7 mouse cellular contexts compared by ENCODE assay signal in the genomic region with DNA sequence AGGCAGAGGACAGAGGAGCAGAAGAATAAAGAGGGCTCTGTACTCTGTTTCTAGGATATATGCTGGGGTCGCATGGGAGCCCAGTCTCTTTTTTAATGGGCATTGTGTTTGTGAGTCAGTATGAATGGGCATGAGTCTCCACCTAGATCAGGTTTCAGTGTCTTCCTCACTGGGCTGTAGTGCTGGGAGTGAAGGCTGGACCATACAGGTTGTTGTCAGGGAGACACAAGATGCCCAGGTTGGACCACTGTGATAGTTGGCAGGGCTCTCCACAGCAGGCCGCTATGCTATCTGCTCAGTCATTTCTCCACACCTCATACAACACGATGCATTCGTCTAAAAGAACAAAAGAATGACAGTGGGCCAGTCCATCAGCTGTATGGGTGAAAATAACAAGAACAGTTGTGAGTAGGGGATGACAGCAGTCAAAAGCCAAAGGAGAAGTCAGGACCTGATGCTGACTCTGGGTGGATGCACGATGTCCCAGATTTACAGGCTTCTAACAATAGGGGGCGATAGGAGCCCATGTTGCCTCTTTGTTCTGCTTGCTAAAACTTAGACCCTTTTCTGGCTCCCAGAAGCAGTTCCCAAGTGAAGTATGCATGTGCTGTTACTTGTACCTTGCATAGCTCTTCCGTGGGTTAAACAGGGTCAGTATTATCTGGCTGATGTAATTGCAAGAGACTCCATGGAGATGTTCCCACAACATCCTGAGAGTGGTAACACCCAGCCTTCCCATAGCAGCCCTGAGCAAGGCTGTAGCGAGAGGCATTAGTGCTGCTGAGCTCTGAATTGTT.
DNase-seq lines count a peak whose midpoint lies in the region; ATAC-seq and TF ChIP-seq lines count a peak whose summit lies in the region.

No protein-coding gene starts in this region.

- H3K27ac ChIP-seq in liver, postnatal 0 days (ENCODE audit: low read depth), result no peak overlapping the region
- no peak overlapping the region for H3K27ac ChIP-seq in liver, embryonic 11.5 days (ENCODE audit: low read depth, low read length)
- H3K27ac ChIP-seq in stomach, postnatal 0 days (replicated peaks), result no peak overlapping the region

- DNase-seq in liver, postnatal 0 days, result no peak
- no peak for DNase-seq in liver, embryonic 11.5 days (ENCODE audit: low spot score)
- DNase-seq in cerebellum, adult 18-20 months, result peak; percentile 32 to 33
- DNase-seq in embryo, embryonic 9.5 days (ENCODE audit: extremely low spot score), result peak; percentile 17
- DNase-seq in layer of hippocampus, adult 9-10 months (ENCODE audit: low spot score), result peak; percentile 35
- no peak for DNase-seq in stomach, postnatal 0 days (ENCODE audit: low spot score)

- H3K4me1 ChIP-seq in liver, postnatal 0 days (ENCODE audit: insufficient read depth), result no peaks in the 10 kb centered on the region
- H3K4me1 ChIP-seq in liver, embryonic 11.5 days (replicated peaks; ENCODE audit: control insufficient read depth, insufficient read depth, low read length), result no peaks in the 10 kb centered on the region
- no peaks in the 10 kb centered on the region for H3K4me1 ChIP-seq in stomach, postnatal 0 days (replicated peaks; ENCODE audit: control insufficient read depth, insufficient read depth)

- no peak for ATAC-seq in liver, postnatal 0 days
- ATAC-seq in liver, embryonic 11.5 days (replicated peaks; ENCODE audit: low FRiP score), result no peak
- no peak for ATAC-seq in stomach, postnatal 0 days (ENCODE audit: low FRiP score, low TSS enrichment)
- ATAC-seq in monocyte, adult 5-6 weeks (replicated peaks; ENCODE audit: insufficient number of reproducible peaks, low FRiP score, low TSS enrichment, poor library complexity, severe bottlenecking), result no peak

- TF ChIP-seq EP300 in liver, postnatal 0 days (IDR thresholded peaks at IDR 0.05; ENCODE audit: low read depth), result no peak
- no peak for TF ChIP-seq EP300 in stomach, postnatal 0 days (optimal IDR thresholded peaks at IDR 0.05)

- H3K9ac ChIP-seq in liver, postnatal 0 days (replicated peaks), result no peak overlapping the region
- H3K9ac ChIP-seq in liver, embryonic 11.5 days (ENCODE audit: low read depth, low read length), result no peak overlapping the region
- no peak overlapping the region for H3K9ac ChIP-seq in stomach, postnatal 0 days (ENCODE audit: low read length)

- no peak overlapping the region for H3K4me2 ChIP-seq in liver, postnatal 0 days (ENCODE audit: low read depth, low read length)
- no peak overlapping the region for H3K4me2 ChIP-seq in liver, embryonic 11.5 days
- no peak overlapping the region for H3K4me2 ChIP-seq in stomach, postnatal 0 days (replicated peaks; ENCODE audit: low read depth)

- peak; percentile 55 for TF ChIP-seq CTCF in liver, postnatal 0 days (IDR thresholded peaks at IDR 0.05; ENCODE audit: low read depth)
- peak; percentile 65 for TF ChIP-seq CTCF in stomach, postnatal 0 days (IDR thresholded peaks at IDR 0.05; ENCODE audit: low read depth)

- H3K27me3 ChIP-seq in liver, postnatal 0 days (ENCODE audit: insufficient read depth, low read length), result no peaks in the 10 kb centered on the region
- H3K27me3 ChIP-seq in liver, embryonic 11.5 days (replicated peaks; ENCODE audit: control insufficient read depth, insufficient read depth, low read length), result no peaks in the 10 kb centered on the region
- H3K27me3 ChIP-seq in stomach, postnatal 0 days (ENCODE audit: control insufficient read depth, insufficient read depth, low read length), result no peaks in the 10 kb centered on the region

- WGBS in liver, postnatal 0 days (ENCODE audit: insufficient replicate concordance), result 41% methylated on average over 8 of the region's 8 CpGs
- 45% methylated on average over 8 of the region's 8 CpGs for WGBS in liver, embryonic 11.5 days
- WGBS in stomach, postnatal 0 days, result 44% methylated on average over 8 of the region's 8 CpGs

- no peak overlapping the region for H3K4me3 ChIP-seq in liver, postnatal 0 days (ENCODE audit: low read depth, low read length)
- H3K4me3 ChIP-seq in liver, embryonic 11.5 days (ENCODE audit: low read depth, low read length), result no peak overlapping the region
- H3K4me3 ChIP-seq in stomach, postnatal 0 days (ENCODE audit: low read depth, low read length), result no peak overlapping the region

- H3K9me3 ChIP-seq in liver, postnatal 0 days (ENCODE audit: low read length), result no peaks in the 10 kb centered on the region
- H3K9me3 ChIP-seq in liver, embryonic 11.5 days (ENCODE audit: control insufficient read depth, low read length), result no peaks in the 10 kb centered on the region
- no peaks in the 10 kb centered on the region for H3K9me3 ChIP-seq in stomach, postnatal 0 days (ENCODE audit: control insufficient read depth, low read length)

- no peaks in the 10 kb centered on the region for H3K36me3 ChIP-seq in liver, postnatal 0 days (replicated peaks; ENCODE audit: insufficient read depth, low read length)
- H3K36me3 ChIP-seq in liver, embryonic 11.5 days (ENCODE audit: control insufficient read depth, insufficient read depth, low read length), result no peaks in the 10 kb centered on the region
- no peaks in the 10 kb centered on the region for H3K36me3 ChIP-seq in stomach, postnatal 0 days (ENCODE audit: control insufficient read depth, insufficient read depth, low read length)

Comparison
In these comparisons a context has a peak if more than half of its experiments do, and no peak if none do; other contexts are left out.
1. DNase-seq: peak in cerebellum, adult 18-20 months (2 of 2), embryo, embryonic 9.5 days (single experiment) and layer of hippocampus, adult 9-10 months (single experiment); none in liver, postnatal 0 days (single experiment), liver, embryonic 11.5 days (single experiment) and stomach, postnatal 0 days (single experiment).